Mouse (Mus musculus) liver, adult 2 months (tissue): ENCODE results near the gene Cxcr5. TPM values are rescaled to one million over a fixed set of nuclear protein-coding genes. Genes with fewer than 3 reads are reported as not detected.

Source experiments
- DNase-seq: peaks from one replicate; pipeline ENCODE4 v3.0.0-alpha.2; 2011; ENCODE audit warnings: low read depth, low spot score; ENCODE audit errors: extremely low read depth
- H3K27ac ChIP-seq: fragments of 200-500 bp; replicated peaks from 2 replicates; pipeline ENCODE4 v1.5.1; 2012; ENCODE audit warnings: low read depth, mild to moderate bottlenecking, control low read depth, inconsistent platforms, low read length; ENCODE audit not compliant: insufficient read depth
- H3K27me3 ChIP-seq: fragments of 200-500 bp; 2 replicates; pipeline ENCODE4 v1.6.1; 2012; ENCODE audit warnings: mild to moderate bottlenecking, moderate library complexity, low read length, inconsistent platforms; ENCODE audit not compliant: control insufficient read depth, insufficient read depth
- H3K36me3 ChIP-seq: fragments of 200-500 bp; 2 replicates; pipeline ENCODE4 v1.6.1; 2012; ENCODE audit warnings: low read length, inconsistent platforms; ENCODE audit not compliant: control insufficient read depth, insufficient read depth
- H3K4me1 ChIP-seq: fragments of 200-500 bp; 2 replicates; pipeline ENCODE4 v1.6.1; 2011; ENCODE audit warnings: low read length; ENCODE audit not compliant: control insufficient read depth, insufficient read depth
- H3K4me3 ChIP-seq: fragments of 200-500 bp; 2 replicates; pipeline ENCODE4 v1.5.1; 2011; ENCODE audit warnings: low read depth, mild to moderate bottlenecking, control low read depth, low read length, moderate library complexity; ENCODE audit not compliant: insufficient read depth
- H3K79me2 ChIP-seq: fragments of 200-500 bp; 2 replicates; pipeline ENCODE4 v1.6.1; 2012; ENCODE audit warnings: inconsistent platforms, mild to moderate bottlenecking, low read length, moderate library complexity; ENCODE audit not compliant: control insufficient read depth, insufficient read depth
- H3K9ac ChIP-seq: fragments of 200-500 bp; 2 replicates; pipeline ENCODE4 v1.6.1; 2012; ENCODE audit warnings: low read depth, mild to moderate bottlenecking, control low read depth, inconsistent platforms, low read length
- CTCF ChIP-seq: fragments of 200-500 bp; IDR thresholded peaks from 2 replicates; pipeline ENCODE4 v1.5.1; 2011; ENCODE audit warnings: low read depth, low read length, control low read depth
- POLR2A ChIP-seq: fragments of 200-500 bp; IDR thresholded peaks from 2 replicates; pipeline ENCODE4 v1.6.1; 2011; ENCODE audit warnings: low read length, control low read depth; ENCODE audit not compliant: insufficient read depth; ENCODE audit errors: extremely low read depth
- WGBS: fragments of 180-500 bp; shearing (Covaris S2); methylation state at CpG from one replicate; pipeline ENCODE4 v1.1.7; 2018; 5-methylcytosine and 5-hydroxymethylcytosine counted together
- polyA plus RNA-seq: library from polyadenylated mRNA; depleted of rRNA; stranded (reverse); fragments of >200 nt; gene quantifications from 2 replicates; pipeline ENCODE4 v1.2.3, GENCODE M21; 2012
- total RNA-seq: library from RNA; depleted of rRNA; stranded (reverse); fragments of >200 nt; gene quantifications from 2 replicates; pipeline ENCODE4 v1.2.3, GENCODE M21; 2014

The Cxcr5 gene
- total and polyA plus RNA-seq, 2 experiments = 0.18 to 1.4 TPM

DNA sequence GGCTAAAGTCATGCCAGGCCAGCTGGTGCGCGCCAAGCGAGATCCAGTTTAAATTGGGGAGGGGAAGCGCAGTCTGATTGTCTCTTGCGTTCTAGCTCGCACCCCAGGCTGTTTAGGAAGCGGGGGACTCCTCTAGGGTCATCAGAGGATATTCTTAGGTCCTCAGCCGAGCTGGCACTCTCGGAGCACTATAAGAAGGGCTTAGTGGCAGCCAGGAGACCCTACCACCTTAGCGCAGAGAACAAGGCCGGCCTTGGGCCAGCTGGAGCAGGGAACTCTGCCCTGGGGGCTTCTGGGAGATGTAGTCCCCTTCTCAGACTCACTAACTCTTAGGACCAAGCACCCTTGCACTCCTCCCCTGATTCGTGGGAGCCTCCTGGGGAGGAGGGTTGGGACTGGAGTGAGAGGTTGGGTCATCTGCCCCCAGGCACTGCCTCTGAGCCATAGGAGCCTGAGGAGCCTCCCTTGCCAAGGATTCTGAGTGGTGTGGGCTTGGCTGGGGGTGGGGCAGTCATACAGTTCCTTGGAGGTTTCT lies 78.1 kb downstream of the Cxcr5 start:
- H3K27me3 ChIP-seq = no peaks in the 10 kb centered on the region
- peaks cover 21% of the 10 kb centered on the region for H3K4me1 ChIP-seq
- H3K4me3 ChIP-seq = peak overlapping the region; percentile 88
- TF ChIP-seq CTCF = no peak
- TF ChIP-seq POLR2A = 0 out of 2 replicates have a peak, but pooled peaks have one; percentile 8
- DNase-seq = peak; percentile 76
- peaks cover 12% of the 10 kb centered on the region; the same call in 1 of the 2 replicates for H3K79me2 ChIP-seq
- H3K27ac ChIP-seq = peak overlapping the region; percentile 96
- H3K36me3 ChIP-seq = no peaks in the 10 kb centered on the region
- WGBS = under 1% methylated on average over 12 of the region's 12 CpGs
- H3K9ac ChIP-seq = peak overlapping the region; percentile 90

DNA sequence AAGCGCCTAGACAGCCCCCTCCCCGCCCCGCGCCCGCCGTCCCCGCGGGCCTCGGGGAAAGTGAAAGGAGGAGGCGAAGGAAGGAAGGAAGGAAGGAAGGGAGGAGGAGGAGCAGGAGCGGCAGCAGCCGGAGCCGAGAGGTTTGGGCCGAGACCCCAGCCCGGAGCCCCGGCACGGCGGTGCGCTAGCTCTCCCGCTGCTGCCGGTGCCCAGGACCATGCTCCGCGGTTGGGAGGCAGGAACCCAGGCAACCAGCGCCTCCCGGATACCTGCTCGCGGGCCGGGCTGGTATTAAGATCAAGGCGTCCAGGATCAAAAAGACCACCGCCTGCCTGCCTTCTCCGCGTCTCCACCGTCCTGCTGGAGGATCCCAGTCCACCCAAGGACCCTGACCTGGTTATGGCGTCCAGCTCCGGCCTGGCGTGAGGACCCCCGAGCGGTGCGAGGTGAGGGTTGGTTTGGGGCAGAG lies 78.6 kb downstream of the Cxcr5 start:
- no peak for DNase-seq
- H3K79me2 ChIP-seq = peaks cover 12% of the 10 kb centered on the region; the same call in 1 of the 2 replicates
- peaks cover 20% of the 10 kb centered on the region for H3K4me1 ChIP-seq
- TF ChIP-seq POLR2A (no peak), CTCF (no peak)
- no peaks in the 10 kb centered on the region for H3K27me3 ChIP-seq
- under 1% methylated on average over 39 of the region's 39 CpGs for WGBS
- no peaks in the 10 kb centered on the region for H3K36me3 ChIP-seq
- peak overlapping the region; percentile 90 for H3K9ac ChIP-seq
- H3K4me3 ChIP-seq = peak overlapping the region; percentile 88
- H3K27ac ChIP-seq = peak overlapping the region; percentile 96

DNA sequence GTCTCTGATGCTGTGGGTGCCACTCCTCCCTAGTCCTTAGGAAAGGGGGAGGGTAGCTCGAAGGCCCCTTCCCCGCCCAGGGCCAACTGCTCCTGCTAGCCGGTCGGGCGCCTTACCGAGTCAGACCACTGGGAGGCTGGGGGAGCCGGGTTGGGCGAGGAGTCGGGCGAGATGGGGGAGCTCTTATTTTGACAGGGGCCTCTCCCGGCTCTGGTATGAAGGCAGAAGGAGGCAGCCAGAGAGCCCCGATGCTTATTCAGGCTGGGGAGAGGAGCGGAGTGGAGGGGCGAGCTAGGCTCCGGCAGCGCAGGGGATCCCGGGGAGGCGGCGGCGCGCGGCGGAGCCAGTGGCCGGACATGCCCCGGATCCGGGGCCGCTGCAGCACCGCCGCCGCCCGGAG lies 79.1 kb downstream of the Cxcr5 start, which contains the start of gene Bcl9l:
Bcl9l (plus strand) TSS at position 274 of the 400 bp plus-strand sequence.
- TF ChIP-seq POLR2A (peak; percentile 66), CTCF (peak; percentile 74)
- H3K27me3 ChIP-seq = no peaks in the 10 kb centered on the region
- H3K36me3 ChIP-seq = no peaks in the 10 kb centered on the region
- DNase-seq = peak; percentile 67
- H3K4me1 ChIP-seq = peaks cover 20% of the 10 kb centered on the region
- peaks cover 12% of the 10 kb centered on the region; the same call in 1 of the 2 replicates for H3K79me2 ChIP-seq
- H3K27ac ChIP-seq = peak within 1 kb of the TSS; percentile 96
- peak within 1 kb of the TSS; percentile 88 for H3K4me3 ChIP-seq
- WGBS = 1% methylated on average over 28 of the region's 31 CpGs
- peak within 1 kb of the TSS; percentile 90 for H3K9ac ChIP-seq

DNA sequence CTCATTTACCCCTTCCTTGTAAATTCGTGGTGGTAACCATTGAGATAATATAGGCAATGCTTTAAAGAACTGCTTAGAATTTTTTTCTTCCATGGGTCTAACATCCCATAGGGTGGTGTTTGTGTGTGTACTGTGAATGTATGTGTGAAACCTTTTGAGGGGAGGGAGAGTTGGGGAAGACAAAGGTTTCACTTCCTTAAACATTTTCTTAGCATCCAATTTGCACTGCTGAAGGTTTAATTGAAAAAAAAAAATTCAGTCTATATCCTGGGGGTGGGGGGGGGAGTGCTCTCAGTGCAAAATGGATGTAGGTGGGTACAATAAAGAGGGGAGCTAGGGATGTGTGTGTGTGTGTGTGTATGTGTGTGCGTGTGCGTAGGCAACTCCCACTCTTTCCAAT lies 79.6 kb downstream of the Cxcr5 start:
- peak overlapping the region; percentile 88; the same call in 1 of the 2 replicates for H3K4me3 ChIP-seq
- H3K36me3 ChIP-seq = no peaks in the 10 kb centered on the region
- H3K9ac ChIP-seq = peak overlapping the region; percentile 47
- no peak overlapping the region; the same call in 1 of the 2 replicates for H3K27ac ChIP-seq
- peaks cover 12% of the 10 kb centered on the region; the same call in 1 of the 2 replicates for H3K79me2 ChIP-seq
- no peak for DNase-seq
- TF ChIP-seq CTCF (no peak), POLR2A (no peak)
- H3K27me3 ChIP-seq = no peaks in the 10 kb centered on the region
- 48% methylated on average over 3 of the region's 3 CpGs for WGBS
- H3K4me1 ChIP-seq = peaks cover 20% of the 10 kb centered on the region

DNA sequence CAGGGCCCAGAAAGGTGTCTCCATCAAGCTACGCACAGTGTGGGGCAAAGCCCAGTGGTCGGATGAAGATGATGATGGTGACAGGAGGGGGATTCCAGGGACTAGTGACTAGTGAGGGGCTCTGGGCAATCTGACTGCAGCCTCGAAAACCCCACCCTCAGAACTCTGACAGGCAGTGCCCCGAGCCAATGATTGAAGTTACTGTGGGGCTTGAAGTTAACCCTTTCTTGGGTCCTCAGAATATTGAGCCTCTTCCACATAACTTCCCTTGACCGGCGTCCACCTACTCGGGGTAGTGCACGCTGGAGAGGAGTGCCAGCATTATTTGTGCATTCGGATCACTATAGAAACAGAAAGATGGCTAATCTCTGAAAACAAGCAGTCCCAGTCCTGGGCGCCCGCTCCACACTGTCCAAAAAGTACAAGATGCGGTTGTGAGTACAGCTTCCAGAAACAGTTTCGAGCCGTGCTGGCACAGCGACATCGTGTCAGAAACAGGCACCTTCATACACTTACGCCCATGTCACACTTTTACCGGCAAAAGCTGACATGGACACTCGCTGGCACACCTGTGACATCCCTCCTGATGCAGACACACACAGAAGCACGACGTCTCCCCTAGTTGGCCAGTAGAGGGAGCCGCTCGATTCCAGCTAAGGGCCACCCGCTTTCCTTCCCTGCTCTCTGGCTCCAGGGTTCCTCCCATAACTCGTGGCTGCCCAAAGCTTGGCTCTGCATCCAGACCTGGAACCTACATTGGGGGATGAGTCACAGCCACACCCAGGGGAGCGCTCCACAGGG lies 81.8 kb downstream of the Cxcr5 start:
- Histone ChIP-seq H3K27me3 (no peaks in the 10 kb centered on the region), H3K79me2 (peaks cover 12% of the 10 kb centered on the region; the same call in 1 of the 2 replicates), H3K27ac (peak overlapping the region; percentile 58), H3K4me1 (peaks cover 14% of the 10 kb centered on the region), H3K4me3 (peak overlapping the region; percentile 75), H3K9ac (peak overlapping the region; percentile 85), H3K36me3 (no peaks in the 10 kb centered on the region)
- TF ChIP-seq POLR2A (no peak), CTCF (peak; percentile 96)
- WGBS = 2% methylated on average over 26 of the region's 26 CpGs
- peak; percentile 79 for DNase-seq
